Mouse (Mus musculus): ENCODE data around the gene Acot8. TPM values are rescaled to one million over a fixed set of nuclear protein-coding genes. Genes with fewer than 3 reads are reported as not detected.

Gene Acot8
- polyA plus RNA-seq (2014; fragmentation: Nextera tagmentation; extraction: Ambion mirVana) = 16.2 and 17.8 TPM in 2 replicates

DNA sequence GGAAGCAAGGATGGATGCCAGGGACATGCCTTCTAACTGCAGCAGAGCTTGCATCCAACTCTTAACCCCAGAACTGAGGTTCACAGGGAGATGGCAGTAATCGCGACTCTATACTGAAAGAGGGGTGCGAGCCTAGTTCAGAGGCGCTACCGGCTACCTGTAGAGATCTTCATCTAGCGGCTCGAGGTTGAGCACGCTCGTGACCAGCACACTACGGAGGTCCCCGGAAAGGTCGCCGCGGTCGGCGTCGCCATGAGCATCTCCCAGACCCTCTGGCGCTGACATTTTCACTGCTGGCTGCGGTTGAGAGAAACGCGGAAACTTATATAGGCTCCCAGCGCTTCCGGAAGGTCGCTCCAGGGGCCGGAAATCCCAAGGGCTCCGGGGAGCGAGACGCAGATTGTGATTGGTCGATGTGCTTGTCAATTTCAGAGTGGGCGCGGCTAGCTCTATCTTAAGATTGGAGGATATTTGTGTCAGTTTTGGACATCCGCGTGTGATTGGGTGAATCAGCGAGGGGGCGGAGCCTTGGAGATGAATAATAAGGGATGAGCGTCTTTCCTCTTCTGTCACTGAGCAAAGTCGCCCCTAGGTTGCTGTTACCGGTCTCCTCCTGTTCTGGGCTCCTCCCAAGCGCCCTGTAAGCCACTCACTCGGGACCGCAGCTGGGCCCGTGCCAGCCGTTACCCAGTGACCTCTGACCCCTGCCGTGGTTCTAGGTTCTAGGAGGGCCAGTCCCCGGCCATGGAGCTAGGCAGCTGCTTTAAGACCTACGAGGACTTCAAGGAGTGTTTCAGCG, at the start of gene Acot8, which contains the start of gene Zswim3:
TSS of gene Acot8 (minus strand) at position 350 of the 799 bp plus-strand sequence.
TSS of gene Zswim3 (plus strand) at position 566 of the 799 bp plus-strand sequence.
- no peak for TF ChIP-seq CTCF (IDR thresholded peaks at IDR 0.05; ENCODE audit: low read depth)
- ATAC-seq (ENCODE audit: insufficient read depth) = peak; percentile 97
- under 1% methylated on average over 47 of the region's 47 CpGs for WGBS

DNA sequence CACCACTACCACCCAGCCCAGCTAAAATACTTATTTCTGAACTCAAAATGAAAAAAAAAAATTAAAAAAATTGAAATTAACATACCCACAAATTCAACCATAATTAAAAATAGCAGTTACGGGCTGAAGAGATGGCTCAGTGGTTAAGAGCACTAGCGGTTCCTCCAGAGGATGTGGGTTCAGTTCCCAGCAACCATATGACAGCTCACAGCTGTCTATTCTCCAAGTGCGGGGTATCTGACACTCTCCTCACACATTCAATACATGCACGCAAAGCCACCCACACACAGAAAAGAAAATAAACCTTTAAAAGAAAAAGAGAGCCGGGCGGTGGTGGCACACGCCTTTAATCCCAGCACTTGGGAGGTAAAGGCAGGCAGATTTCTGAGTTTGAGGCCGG, 45.4 kb upstream of the Acot8 start:
- H3K27me3 ChIP-seq (ENCODE audit: insufficient read depth, low read length) = no peaks in the 10 kb centered on the region
- no peaks in the 10 kb centered on the region; the same call in 1 of the 2 replicates for H3K9me3 ChIP-seq (ENCODE audit: low read depth, low read length)
- no peak overlapping the region for H3K4me3 ChIP-seq (ENCODE audit: low read depth, low read length)
- DNase-seq (no peak), ATAC-seq (ENCODE audit: insufficient read depth) (no peak)
- no peak for TF ChIP-seq CTCF (IDR thresholded peaks at IDR 0.05; ENCODE audit: low read depth)
- no peak overlapping the region for H3K4me2 ChIP-seq
- H3K36me3 ChIP-seq (ENCODE audit: insufficient read depth) = peaks cover 36% of the 10 kb centered on the region
- no peak overlapping the region for H3K27ac ChIP-seq (ENCODE audit: low read depth)
- 62% methylated on average over 8 of the region's 8 CpGs for WGBS
- H3K4me1 ChIP-seq (ENCODE audit: insufficient read depth) = 0 out of 2 replicates have a peak, but pooled peaks cover 4% of the 10 kb centered on the region
- H3K9ac ChIP-seq = no peak overlapping the region

More for the DNA sequence above, at the start of gene Acot8, which contains the start of gene Zswim3:
- Histone ChIP-seq H3K27me3 (ENCODE audit: insufficient read depth, low read length) (no peaks in the 10 kb centered on the region), H3K36me3 (ENCODE audit: insufficient read depth) (peaks cover 15% of the 10 kb centered on the region; the same call in 1 of the 2 replicates), H3K9ac (peak within 1 kb of the TSS; percentile 81), H3K27ac (ENCODE audit: low read depth) (peak within 1 kb of the TSS; percentile 82), H3K4me2 (peak within 1 kb of the TSS; percentile 88), H3K4me3 (ENCODE audit: low read depth, low read length) (peak within 1 kb of the TSS; percentile 81), H3K9me3 (ENCODE audit: low read depth, low read length) (no peaks in the 10 kb centered on the region), H3K4me1 (ENCODE audit: insufficient read depth) (peaks cover 5% of the 10 kb centered on the region)
- peak; percentile 100 for DNase-seq

DNA sequence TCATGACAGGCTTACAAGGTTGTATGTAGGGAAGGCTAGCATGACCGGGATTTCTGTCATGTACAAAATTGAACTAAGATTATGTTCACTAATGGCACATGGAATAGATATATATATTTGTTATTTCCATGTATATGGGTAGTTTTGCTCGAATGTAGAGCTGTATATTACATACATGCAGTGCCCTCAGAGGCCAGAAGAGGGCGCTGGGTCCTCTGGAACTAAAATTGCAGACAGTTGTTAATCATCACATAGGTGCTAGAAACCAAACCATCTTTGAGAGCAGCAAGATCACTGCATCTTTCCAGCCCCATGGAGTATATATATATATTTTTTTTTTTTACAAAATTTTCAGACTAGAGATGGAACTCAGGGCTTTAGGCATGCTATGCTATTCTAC, 41.1 kb upstream of the Acot8 start:
- ATAC-seq (ENCODE audit: insufficient read depth) (no peak), DNase-seq (peak; percentile 48)
- Histone ChIP-seq H3K4me2 (no peak overlapping the region), H3K9ac (no peak overlapping the region), H3K4me1 (ENCODE audit: insufficient read depth) (no peaks in the 10 kb centered on the region), H3K4me3 (ENCODE audit: low read depth, low read length) (no peak overlapping the region), H3K27ac (ENCODE audit: low read depth) (no peak overlapping the region), H3K36me3 (ENCODE audit: insufficient read depth) (peaks cover 40% of the 10 kb centered on the region), H3K27me3 (ENCODE audit: insufficient read depth, low read length) (no peaks in the 10 kb centered on the region), H3K9me3 (ENCODE audit: low read depth, low read length) (no peaks in the 10 kb centered on the region; the same call in 1 of the 2 replicates)
- peak; percentile 54 for TF ChIP-seq CTCF (IDR thresholded peaks at IDR 0.05; ENCODE audit: low read depth)
- WGBS = 57% methylated on average over 3 of the region's 3 CpGs

DNA sequence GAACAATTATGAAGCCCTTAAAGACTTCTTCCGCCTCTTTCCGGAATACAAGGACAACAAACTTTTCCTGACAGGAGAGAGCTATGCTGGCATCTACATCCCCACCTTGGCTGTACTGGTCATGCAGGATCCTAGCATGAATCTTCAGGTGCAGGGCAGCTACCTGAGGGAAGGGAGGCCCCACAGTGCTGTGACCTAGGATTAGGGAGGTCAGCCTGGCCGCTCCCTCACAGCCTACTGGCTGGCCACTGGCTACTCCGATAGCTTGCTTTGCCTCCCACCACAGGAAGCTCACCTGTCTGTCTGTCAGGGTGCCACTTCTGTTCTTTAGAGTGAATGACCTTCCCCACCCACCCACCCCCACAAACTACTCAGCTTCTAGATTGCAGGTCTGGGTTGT, 30.5 kb upstream of the Acot8 start:
- DNase-seq = no peak
- no peak overlapping the region for H3K27ac ChIP-seq (ENCODE audit: low read depth)
- WGBS = 88% methylated on average over 4 of the region's 4 CpGs
- TF ChIP-seq CTCF (IDR thresholded peaks at IDR 0.05; ENCODE audit: low read depth) = no peak
- peak overlapping the region; percentile 98 for H3K4me2 ChIP-seq
- H3K9me3 ChIP-seq (ENCODE audit: low read depth, low read length) = no peaks in the 10 kb centered on the region
- peaks cover 45% of the 10 kb centered on the region for H3K36me3 ChIP-seq (ENCODE audit: insufficient read depth)
- no peak overlapping the region; the same call in 1 of the 2 replicates for H3K9ac ChIP-seq
- H3K27me3 ChIP-seq (ENCODE audit: insufficient read depth, low read length) = no peaks in the 10 kb centered on the region
- H3K4me3 ChIP-seq (ENCODE audit: low read depth, low read length) = no peak overlapping the region
- no peak for ATAC-seq (ENCODE audit: insufficient read depth)
- 0 out of 2 replicates have a peak, but pooled peaks cover 2% of the 10 kb centered on the region for H3K4me1 ChIP-seq (ENCODE audit: insufficient read depth)

DNA sequence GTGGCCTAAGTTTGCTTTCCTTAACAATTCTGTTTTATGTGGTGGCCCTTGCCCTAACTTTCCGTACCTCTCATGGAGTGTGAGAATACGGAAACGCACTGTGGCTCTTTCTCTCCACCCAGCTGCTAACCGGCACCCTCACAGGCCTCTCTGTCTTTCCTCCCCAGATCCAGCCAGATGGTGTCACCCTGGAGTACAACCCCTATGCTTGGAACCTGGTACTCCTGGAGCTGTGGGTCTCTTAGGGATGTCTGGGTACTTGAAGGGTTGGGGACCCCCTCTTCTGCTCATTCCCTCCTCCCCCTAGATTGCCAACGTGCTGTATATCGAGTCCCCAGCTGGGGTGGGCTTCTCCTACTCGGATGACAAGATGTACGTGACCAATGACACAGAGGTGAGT, 29.8 kb upstream of the Acot8 start:
- Histone ChIP-seq H3K9ac (peak overlapping the region; percentile 72), H3K4me2 (peak overlapping the region; percentile 98), H3K4me1 (ENCODE audit: insufficient read depth) (0 out of 2 replicates have a peak, but pooled peaks cover 2% of the 10 kb centered on the region), H3K27me3 (ENCODE audit: insufficient read depth, low read length) (no peaks in the 10 kb centered on the region), H3K27ac (ENCODE audit: low read depth) (peak overlapping the region; percentile 36; the same call in 1 of the 2 replicates), H3K4me3 (ENCODE audit: low read depth, low read length) (peak overlapping the region; percentile 73), H3K36me3 (ENCODE audit: insufficient read depth) (peaks cover 38% of the 10 kb centered on the region), H3K9me3 (ENCODE audit: low read depth, low read length) (no peaks in the 10 kb centered on the region)
- ATAC-seq (ENCODE audit: insufficient read depth) = no peak
- no peak for DNase-seq
- 35% methylated on average over 8 of the region's 8 CpGs for WGBS
- 0 out of 2 replicates have a peak, but pooled peaks have one; percentile 18 for TF ChIP-seq CTCF (IDR thresholded peaks at IDR 0.05; ENCODE audit: low read depth)

DNA sequence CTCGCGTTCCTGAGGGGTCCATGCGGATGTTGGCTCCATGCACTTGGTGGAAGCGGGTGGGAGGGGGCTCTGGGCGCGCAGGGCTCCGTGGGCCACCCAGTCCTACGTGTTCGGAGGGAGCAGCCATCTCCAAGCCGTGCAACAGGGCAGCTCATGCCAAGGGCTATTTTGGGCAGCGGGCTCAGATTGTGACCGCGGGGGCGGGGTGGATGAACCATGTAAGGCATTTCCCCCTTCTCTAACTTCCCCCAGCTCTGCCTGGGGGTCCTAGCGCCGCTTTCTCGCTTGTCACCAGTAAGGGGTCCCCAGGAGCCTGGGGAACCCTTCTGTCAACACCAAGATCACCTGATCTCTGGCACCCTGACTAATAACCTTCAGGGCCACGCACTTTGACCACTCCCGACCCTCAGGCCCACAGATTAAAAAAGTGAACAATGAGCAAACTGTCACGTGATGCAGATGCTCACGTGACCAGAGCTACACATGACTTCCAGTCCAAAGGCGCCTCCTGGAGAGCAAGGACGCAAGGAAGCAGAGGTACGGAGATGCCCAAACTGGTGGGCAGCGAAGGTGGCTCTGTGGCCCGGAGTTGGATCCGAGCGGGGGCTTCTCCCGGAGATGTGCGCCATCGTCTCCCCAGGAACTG, 28.8 kb upstream of the Acot8 start, which contains the start of gene Neurl2:
TSS of gene Neurl2 (minus strand) at position 143 of the 646 bp plus-strand sequence.
- no peak for TF ChIP-seq CTCF (IDR thresholded peaks at IDR 0.05; ENCODE audit: low read depth)
- Histone ChIP-seq H3K4me3 (ENCODE audit: low read depth, low read length) (peak within 1 kb of the TSS; percentile 73), H3K27me3 (ENCODE audit: insufficient read depth, low read length) (no peaks in the 10 kb centered on the region), H3K4me1 (ENCODE audit: insufficient read depth) (0 out of 2 replicates have a peak, but pooled peaks cover 2% of the 10 kb centered on the region), H3K9me3 (ENCODE audit: low read depth, low read length) (no peaks in the 10 kb centered on the region), H3K36me3 (ENCODE audit: insufficient read depth) (peaks cover 35% of the 10 kb centered on the region), H3K27ac (ENCODE audit: low read depth) (peak within 1 kb of the TSS; percentile 95), H3K4me2 (peak within 1 kb of the TSS; percentile 98), H3K9ac (peak within 1 kb of the TSS; percentile 72)
- ATAC-seq (ENCODE audit: insufficient read depth) = peak; percentile 81
- 0% methylated on average over 31 of the region's 31 CpGs for WGBS
- DNase-seq = peak; percentile 99

Measured in lung, embryonic 14.5 days (tissue).